Mouse (Mus musculus): Measurements from ENCODE around the gene Zfp423. TPM values are rescaled to one million over a fixed set of nuclear protein-coding genes. Genes with fewer than 3 reads are reported as not detected.

Zfp423 gene
- total and polyA plus RNA-seq, 2 experiments from 2014 or later, result 1.9 to 7.9 TPM

- Histone ChIP-seq H3K27ac (ENCODE audit: low read depth) (no peak overlapping the region), H3K36me3 (replicated peaks; ENCODE audit: control insufficient read depth, insufficient read depth, low read length) (no peaks in the 10 kb centered on the region), H3K27me3 (ENCODE audit: control insufficient read depth, insufficient read depth, low read length) (no peaks in the 10 kb centered on the region), H3K9me3 (replicated peaks; ENCODE audit: control insufficient read depth, low read length) (no peaks in the 10 kb centered on the region), H3K4me1 (ENCODE audit: control insufficient read depth, insufficient read depth) (no peaks in the 10 kb centered on the region), H3K9ac (replicated peaks; ENCODE audit: low read depth, low read length) (no peak overlapping the region), H3K4me2 (ENCODE audit: low read depth, low read length) (no peak overlapping the region), H3K4me3 (ENCODE audit: low read depth, low read length) (no peak overlapping the region)
- DNase-seq (ENCODE audit: low spot score) (no peak), ATAC-seq (ENCODE audit: insufficient read depth, low read depth) (no peak)
- WGBS, result 73% methylated on average over 3 of the region's 3 CpGs
- TF ChIP-seq CTCF (IDR thresholded peaks at IDR 0.05; ENCODE audit: low read depth), result no peak
- no peak for TF ChIP-seq EP300 (IDR thresholded peaks at IDR 0.05; ENCODE audit: low read depth)
These were observed 277.3 kb downstream of the Zfp423 start for GRCm38 (mm10) chr8:87682066-87682465.

- Histone ChIP-seq H3K27me3 (ENCODE audit: control insufficient read depth, insufficient read depth, low read length) (no peaks in the 10 kb centered on the region), H3K36me3 (replicated peaks; ENCODE audit: control insufficient read depth, insufficient read depth, low read length) (no peaks in the 10 kb centered on the region), H3K27ac (ENCODE audit: low read depth) (no peak overlapping the region), H3K9me3 (replicated peaks; ENCODE audit: control insufficient read depth, low read length) (no peaks in the 10 kb centered on the region), H3K4me3 (ENCODE audit: low read depth, low read length) (no peak overlapping the region), H3K9ac (replicated peaks; ENCODE audit: low read depth, low read length) (no peak overlapping the region), H3K4me2 (ENCODE audit: low read depth, low read length) (no peak overlapping the region), H3K4me1 (ENCODE audit: control insufficient read depth, insufficient read depth) (no peaks in the 10 kb centered on the region)
- WGBS, result 53% methylated on average over 3 of the region's 3 CpGs
- no peak for DNase-seq (ENCODE audit: low spot score)
- ATAC-seq (ENCODE audit: insufficient read depth, low read depth), result no peak
- TF ChIP-seq CTCF (IDR thresholded peaks at IDR 0.05; ENCODE audit: low read depth) (no peak), EP300 (IDR thresholded peaks at IDR 0.05; ENCODE audit: low read depth) (no peak)
These were observed 279.4 kb downstream of the Zfp423 start for GRCm38 (mm10) chr8:87680034-87680433.

DNA sequence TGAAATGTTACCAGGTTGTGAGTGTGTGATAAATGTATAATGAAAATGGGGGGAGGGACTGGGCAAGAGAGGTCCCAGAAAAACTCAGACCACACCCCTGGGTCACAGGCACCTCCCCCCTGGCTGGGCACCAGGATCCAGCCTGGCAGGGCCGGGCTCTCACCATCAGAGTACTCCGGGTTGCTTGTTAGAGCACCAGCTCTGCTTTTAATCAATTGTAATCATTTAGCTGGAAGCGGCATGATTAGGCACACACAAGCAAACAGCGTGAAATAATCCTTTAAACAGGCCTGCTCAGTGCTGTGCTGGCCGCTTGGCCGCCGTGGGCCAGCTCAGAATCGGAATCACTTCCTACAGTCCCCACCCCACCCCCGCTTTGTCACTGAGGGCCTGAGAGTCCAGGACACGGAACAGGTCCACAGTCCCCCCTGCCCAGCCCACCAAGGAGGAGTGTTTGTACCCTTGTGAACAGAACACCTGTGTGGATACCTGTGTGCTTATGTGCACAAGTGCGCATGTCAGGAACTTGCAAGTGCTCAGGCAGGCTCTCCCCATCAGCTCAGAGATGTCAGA, 279.9 kb downstream of the Zfp423 start:
- no peak for ATAC-seq (ENCODE audit: insufficient read depth, low read depth)
- 87% methylated on average over 11 of the region's 11 CpGs for WGBS
- TF ChIP-seq EP300 (IDR thresholded peaks at IDR 0.05; ENCODE audit: low read depth) (no peak), CTCF (IDR thresholded peaks at IDR 0.05; ENCODE audit: low read depth) (no peak)

GRCm38 (mm10) chr8:87675411-87675810, 284.0 kb downstream of the Zfp423 start:
- H3K27ac ChIP-seq (ENCODE audit: low read depth), result no peak overlapping the region
- DNase-seq (ENCODE audit: low spot score) (no peak), ATAC-seq (ENCODE audit: insufficient read depth, low read depth) (no peak)
- no peaks in the 10 kb centered on the region for H3K9me3 ChIP-seq (replicated peaks; ENCODE audit: control insufficient read depth, low read length)
- no peaks in the 10 kb centered on the region for H3K36me3 ChIP-seq (replicated peaks; ENCODE audit: control insufficient read depth, insufficient read depth, low read length)
- TF ChIP-seq EP300 (IDR thresholded peaks at IDR 0.05; ENCODE audit: low read depth) (no peak), CTCF (IDR thresholded peaks at IDR 0.05; ENCODE audit: low read depth) (no peak)
- WGBS, result 78% methylated on average over 9 of the region's 9 CpGs
- H3K4me3 ChIP-seq (ENCODE audit: low read depth, low read length), result no peak overlapping the region
- no peaks in the 10 kb centered on the region for H3K4me1 ChIP-seq (ENCODE audit: control insufficient read depth, insufficient read depth)
- H3K4me2 ChIP-seq (ENCODE audit: low read depth, low read length), result no peak overlapping the region
- H3K27me3 ChIP-seq (ENCODE audit: control insufficient read depth, insufficient read depth, low read length), result no peaks in the 10 kb centered on the region
- no peak overlapping the region for H3K9ac ChIP-seq (replicated peaks; ENCODE audit: low read depth, low read length)

More for the DNA sequence above, 279.9 kb downstream of the Zfp423 start:
- no peak for DNase-seq (ENCODE audit: low spot score)
- no peaks in the 10 kb centered on the region for H3K36me3 ChIP-seq (replicated peaks; ENCODE audit: control insufficient read depth, insufficient read depth, low read length)
- H3K27me3 ChIP-seq (ENCODE audit: control insufficient read depth, insufficient read depth, low read length), result no peaks in the 10 kb centered on the region
- no peak overlapping the region for H3K4me2 ChIP-seq (ENCODE audit: low read depth, low read length)
- no peak overlapping the region for H3K27ac ChIP-seq (ENCODE audit: low read depth)
- no peaks in the 10 kb centered on the region for H3K4me1 ChIP-seq (ENCODE audit: control insufficient read depth, insufficient read depth)
- no peak overlapping the region for H3K4me3 ChIP-seq (ENCODE audit: low read depth, low read length)
- no peaks in the 10 kb centered on the region for H3K9me3 ChIP-seq (replicated peaks; ENCODE audit: control insufficient read depth, low read length)
- no peak overlapping the region for H3K9ac ChIP-seq (replicated peaks; ENCODE audit: low read depth, low read length)

DNA sequence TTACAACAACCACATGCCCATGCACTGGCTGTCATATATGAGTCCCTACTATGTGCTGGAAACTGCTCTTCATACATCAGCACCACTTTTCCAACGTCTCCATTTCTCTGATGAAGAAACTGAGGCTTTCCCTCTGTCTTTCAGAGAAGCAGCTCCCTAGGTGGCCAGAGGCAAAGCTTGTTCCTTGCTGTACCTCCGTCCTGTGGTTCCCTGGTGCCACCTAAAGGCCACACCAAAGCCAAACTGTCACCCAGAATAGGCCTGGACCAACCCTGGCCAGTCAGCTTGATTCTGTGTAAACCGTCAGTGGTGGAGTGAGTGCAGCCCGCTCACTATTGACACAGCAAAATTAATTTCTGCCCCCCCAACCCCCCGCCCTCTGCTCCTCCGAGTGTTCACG, 285.2 kb downstream of the Zfp423 start:
- 65% methylated on average over 7 of the region's 7 CpGs for WGBS
- Histone ChIP-seq H3K27ac (ENCODE audit: low read depth) (no peak overlapping the region), H3K4me2 (ENCODE audit: low read depth, low read length) (no peak overlapping the region), H3K9me3 (replicated peaks; ENCODE audit: control insufficient read depth, low read length) (no peaks in the 10 kb centered on the region), H3K36me3 (replicated peaks; ENCODE audit: control insufficient read depth, insufficient read depth, low read length) (no peaks in the 10 kb centered on the region), H3K27me3 (ENCODE audit: control insufficient read depth, insufficient read depth, low read length) (no peaks in the 10 kb centered on the region), H3K4me1 (ENCODE audit: control insufficient read depth, insufficient read depth) (no peaks in the 10 kb centered on the region), H3K9ac (replicated peaks; ENCODE audit: low read depth, low read length) (no peak overlapping the region), H3K4me3 (ENCODE audit: low read depth, low read length) (no peak overlapping the region)
- DNase-seq (ENCODE audit: low spot score) (no peak), ATAC-seq (ENCODE audit: insufficient read depth, low read depth) (no peak)
- TF ChIP-seq EP300 (IDR thresholded peaks at IDR 0.05; ENCODE audit: low read depth) (no peak), CTCF (IDR thresholded peaks at IDR 0.05; ENCODE audit: low read depth) (peak; percentile 38; the same call in 1 of the 2 replicates)

GRCm38 (mm10) chr8:87672214-87672613, 287.2 kb downstream of the Zfp423 start:
- 77% methylated on average over 2 of the region's 2 CpGs for WGBS
- H3K36me3 ChIP-seq (replicated peaks; ENCODE audit: control insufficient read depth, insufficient read depth, low read length), result no peaks in the 10 kb centered on the region
- H3K4me2 ChIP-seq (ENCODE audit: low read depth, low read length), result no peak overlapping the region
- no peaks in the 10 kb centered on the region for H3K9me3 ChIP-seq (replicated peaks; ENCODE audit: control insufficient read depth, low read length)
- TF ChIP-seq CTCF (IDR thresholded peaks at IDR 0.05; ENCODE audit: low read depth) (no peak), EP300 (IDR thresholded peaks at IDR 0.05; ENCODE audit: low read depth) (no peak)
- ATAC-seq (ENCODE audit: insufficient read depth, low read depth) (no peak), DNase-seq (ENCODE audit: low spot score) (no peak)
- no peaks in the 10 kb centered on the region; the same call in 1 of the 2 replicates for H3K27me3 ChIP-seq (ENCODE audit: control insufficient read depth, insufficient read depth, low read length)
- H3K4me1 ChIP-seq (ENCODE audit: control insufficient read depth, insufficient read depth), result no peaks in the 10 kb centered on the region
- H3K9ac ChIP-seq (replicated peaks; ENCODE audit: low read depth, low read length), result no peak overlapping the region
- H3K27ac ChIP-seq (ENCODE audit: low read depth), result no peak overlapping the region
- no peak overlapping the region for H3K4me3 ChIP-seq (ENCODE audit: low read depth, low read length)

Measured in heart, postnatal 0 days (tissue).